Mouse (Mus musculus) kidney, adult 2 months (tissue): ENCODE results near the gene Hsd17b1. TPM values are rescaled to one million over a fixed set of nuclear protein-coding genes. Genes with fewer than 3 reads are reported as not detected.

Source experiments
- DNase-seq: peaks from one replicate; pipeline ENCODE4 v3.0.0; 2021
- H3K27ac ChIP-seq: fragments of 200-500 bp; 2 replicates; pipeline ENCODE4 v1.5.1; 2012; ENCODE audit warnings: low read depth, low read length, control low read depth, inconsistent platforms; ENCODE audit not compliant: insufficient read depth
- H3K27me3 ChIP-seq: fragments of 200-500 bp; replicated peaks from 2 replicates; pipeline ENCODE4 v1.6.1; 2012; ENCODE audit warnings: mild to moderate bottlenecking, moderate library complexity, low read length, inconsistent platforms; ENCODE audit not compliant: control insufficient read depth, insufficient read depth
- H3K36me3 ChIP-seq: fragments of 200-500 bp; 2 replicates; pipeline ENCODE4 v1.6.1; 2012; ENCODE audit warnings: mild to moderate bottlenecking, moderate library complexity, low read length, inconsistent platforms; ENCODE audit not compliant: control insufficient read depth, insufficient read depth
- H3K4me1 ChIP-seq: fragments of 200-500 bp; 2 replicates; pipeline ENCODE4 v1.6.1; 2011; ENCODE audit warnings: low read length; ENCODE audit not compliant: control insufficient read depth, insufficient read depth
- H3K4me3 ChIP-seq: fragments of 200-500 bp; 2 replicates; pipeline ENCODE4 v1.5.1; 2011; ENCODE audit warnings: mild to moderate bottlenecking, low read depth, low read length, control low read depth; ENCODE audit not compliant: insufficient read depth
- CTCF ChIP-seq: fragments of 200-500 bp; conservative IDR thresholded peaks from 2 replicates; pipeline ENCODE4 v1.5.1; 2011; ENCODE audit warnings: low read depth, mild to moderate bottlenecking, control low read depth, low read length, moderate library complexity, mixed read lengths; ENCODE audit not compliant: insufficient read depth, insufficient read length
- POLR2A ChIP-seq: fragments of 200-500 bp; IDR thresholded peaks from one replicate; pipeline ENCODE4 v1.6.1; 2011; ENCODE audit warnings: low read depth, low read length, control low read depth
- WGBS: fragments of 180-500 bp; shearing (Covaris S2); methylation state at CpG from one replicate; pipeline ENCODE4 v1.1.7; 2018; 5-methylcytosine and 5-hydroxymethylcytosine counted together
- polyA plus RNA-seq: library from polyadenylated mRNA; depleted of rRNA; stranded (reverse); fragments of >200 nt; gene quantifications from 2 replicates; pipeline ENCODE4 v1.2.3, GENCODE M21; 2012

The Hsd17b1 gene
- polyA plus RNA-seq, 1 experiment: 0.44 TPM

DNA sequence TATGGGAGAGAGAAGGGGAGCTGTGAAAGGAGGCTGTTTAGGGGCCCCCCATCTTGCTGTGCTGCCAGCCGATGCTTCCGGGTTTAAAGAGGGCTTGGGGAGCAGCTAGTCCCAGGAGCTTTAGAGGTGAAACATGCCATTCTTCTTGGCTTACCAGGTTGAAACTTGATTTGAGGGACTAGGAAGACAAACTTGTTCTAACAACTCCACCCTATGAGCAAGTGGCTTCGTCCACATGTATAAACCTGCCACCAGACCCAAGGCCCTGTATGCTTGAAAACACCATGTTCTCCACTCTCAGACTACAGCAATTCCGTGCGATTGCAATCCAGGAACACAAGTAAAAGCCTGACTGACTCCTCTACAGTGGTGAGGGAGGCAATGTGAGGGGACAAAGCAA is 24.8 kb downstream of the Hsd17b1 start:
- no peak overlapping the region for H3K27ac ChIP-seq
- H3K4me1 ChIP-seq: no peaks in the 10 kb centered on the region
- no peaks in the 10 kb centered on the region for H3K27me3 ChIP-seq
- DNase-seq: no peak
- 92% methylated on average over 5 of the region's 5 CpGs for WGBS
- no peak overlapping the region for H3K4me3 ChIP-seq
- peaks cover 1% of the 10 kb centered on the region for H3K36me3 ChIP-seq
- TF ChIP-seq CTCF: no peak
- TF ChIP-seq POLR2A: no peak

DNA sequence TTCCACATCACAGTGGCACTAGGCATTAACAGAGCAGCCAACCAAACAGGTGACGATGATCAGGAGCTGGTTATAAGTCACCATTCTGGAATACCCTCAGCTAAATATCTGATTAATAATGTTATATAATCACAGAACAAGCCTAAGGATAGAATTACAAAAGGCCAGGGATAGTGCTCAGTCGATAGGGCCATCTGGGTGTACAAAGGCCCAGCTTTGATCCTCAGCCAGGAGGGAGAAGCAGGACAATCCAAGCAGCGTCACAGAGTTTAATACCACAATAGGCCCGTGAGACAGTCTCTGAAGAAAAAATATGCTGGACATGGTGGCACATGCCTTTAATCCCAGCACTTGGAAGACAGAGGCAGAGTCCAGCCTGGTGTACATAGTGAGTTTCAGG is 31.1 kb downstream of the Hsd17b1 start:
- 0 out of 2 replicates have a peak, but pooled peaks cover 1% of the 10 kb centered on the region for H3K36me3 ChIP-seq
- H3K4me3 ChIP-seq: no peak overlapping the region
- no peaks in the 10 kb centered on the region for H3K27me3 ChIP-seq
- 66% methylated on average over 4 of the region's 4 CpGs for WGBS
- H3K4me1 ChIP-seq: no peaks in the 10 kb centered on the region
- DNase-seq: no peak
- TF ChIP-seq POLR2A: no peak
- TF ChIP-seq CTCF: no peak
- H3K27ac ChIP-seq: no peak overlapping the region

- Histone ChIP-seq H3K27ac (no peak overlapping the region), H3K36me3 (no peaks in the 10 kb centered on the region), H3K4me3 (no peak overlapping the region), H3K4me1 (no peaks in the 10 kb centered on the region), H3K27me3 (no peaks in the 10 kb centered on the region)
- 46% methylated on average over 5 of the region's 5 CpGs for WGBS
- no peak for DNase-seq
- TF ChIP-seq CTCF: no peak
- no peak for TF ChIP-seq POLR2A
Measured at GRCm38 (mm10) chr11:101110708-101111107, 32.5 kb downstream of the Hsd17b1 start.

DNA sequence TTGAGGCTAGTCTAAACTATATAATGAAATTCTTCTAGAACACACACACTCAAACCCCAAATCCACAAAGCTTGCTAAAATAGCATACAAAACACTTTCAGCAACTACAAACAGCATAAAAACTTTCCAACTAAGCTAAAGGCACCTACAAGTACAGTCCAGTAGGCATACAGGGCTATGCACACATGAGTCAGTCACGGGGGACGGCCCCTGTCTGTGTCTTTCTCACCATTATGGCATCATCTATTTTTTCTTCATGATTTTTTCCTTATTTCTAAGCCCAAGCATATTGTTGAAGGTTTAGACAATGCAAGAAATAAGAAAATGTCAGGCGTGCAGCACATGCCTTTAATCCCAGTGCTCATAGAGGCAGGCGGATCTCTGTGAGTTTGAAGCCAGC is 33.0 kb downstream of the Hsd17b1 start:
- Histone ChIP-seq H3K27ac (no peak overlapping the region), H3K27me3 (no peaks in the 10 kb centered on the region), H3K4me3 (no peak overlapping the region), H3K36me3 (no peaks in the 10 kb centered on the region), H3K4me1 (no peaks in the 10 kb centered on the region)
- TF ChIP-seq POLR2A (no peak), CTCF (no peak)
- WGBS: 86% methylated on average over 4 of the region's 4 CpGs
- no peak for DNase-seq

DNA sequence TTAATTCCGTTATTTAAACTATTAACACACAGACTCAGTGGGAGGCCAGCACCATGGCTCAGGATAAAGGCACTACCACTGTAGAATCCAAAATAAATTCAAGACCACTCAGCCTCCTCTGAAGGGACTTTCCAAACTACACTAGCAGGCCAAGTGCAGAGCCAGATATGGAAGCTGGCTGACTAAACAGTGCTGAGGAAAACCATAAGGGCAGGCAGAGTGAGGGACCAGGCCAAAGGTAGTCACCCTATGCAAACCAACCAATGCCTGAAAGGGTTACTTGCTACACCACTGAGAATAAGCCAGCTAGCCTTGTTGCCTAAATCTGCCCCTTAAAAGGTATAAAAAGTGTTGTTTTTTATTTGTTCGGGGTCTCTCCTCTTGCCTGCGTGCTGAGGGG is 34.0 kb downstream of the Hsd17b1 start:
- no peak for DNase-seq
- no peaks in the 10 kb centered on the region for H3K4me1 ChIP-seq
- no peaks in the 10 kb centered on the region for H3K36me3 ChIP-seq
- 81% methylated on average over 3 of the region's 3 CpGs for WGBS
- no peak overlapping the region for H3K27ac ChIP-seq
- H3K27me3 ChIP-seq: no peaks in the 10 kb centered on the region
- TF ChIP-seq POLR2A: no peak
- TF ChIP-seq CTCF: no peak
- no peak overlapping the region for H3K4me3 ChIP-seq

DNA sequence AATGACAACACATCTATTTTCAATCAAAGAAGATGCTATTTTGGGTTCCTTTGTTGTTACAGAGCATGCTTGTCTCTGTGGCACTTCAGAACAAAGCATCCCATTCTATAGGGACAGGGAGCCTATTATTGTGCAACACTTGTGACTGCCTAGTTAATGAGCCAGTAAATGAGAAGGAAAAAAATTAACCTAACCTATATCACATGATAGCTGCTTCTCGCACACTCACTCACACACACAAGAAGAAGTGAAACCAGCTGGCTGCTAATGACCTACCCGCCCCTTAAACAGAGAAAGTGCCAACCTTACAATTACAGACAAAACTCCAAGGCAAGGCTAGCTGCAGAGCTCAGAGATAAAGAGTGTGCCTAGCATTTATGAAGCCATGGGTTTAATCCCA is 37.4 kb downstream of the Hsd17b1 start:
- TF ChIP-seq CTCF (no peak), POLR2A (no peak)
- Histone ChIP-seq H3K27me3 (no peaks in the 10 kb centered on the region), H3K4me3 (no peak overlapping the region), H3K27ac (no peak overlapping the region), H3K4me1 (peaks cover 8% of the 10 kb centered on the region; the same call in 1 of the 2 replicates), H3K36me3 (no peaks in the 10 kb centered on the region)
- DNase-seq: no peak
- 37% methylated on average over 2 of the region's 2 CpGs for WGBS

- WGBS: 14% methylated on average over 4 of the region's 4 CpGs
- H3K27me3 ChIP-seq: no peaks in the 10 kb centered on the region
- TF ChIP-seq CTCF (no peak), POLR2A (no peak)
- H3K4me3 ChIP-seq: no peak overlapping the region
- H3K4me1 ChIP-seq: peaks cover 8% of the 10 kb centered on the region; the same call in 1 of the 2 replicates
- H3K27ac ChIP-seq: no peak overlapping the region
- H3K36me3 ChIP-seq: no peaks in the 10 kb centered on the region
- no peak for DNase-seq
Measured at GRCm38 (mm10) chr11:101118105-101118504, 39.9 kb downstream of the Hsd17b1 start.

- Histone ChIP-seq H3K4me1 (peaks cover 8% of the 10 kb centered on the region; the same call in 1 of the 2 replicates), H3K27ac (peak overlapping the region; percentile 57), H3K4me3 (peak overlapping the region; percentile 72), H3K27me3 (no peaks in the 10 kb centered on the region), H3K36me3 (no peaks in the 10 kb centered on the region)
- no peak for DNase-seq
- WGBS: under 1% methylated on average over 39 of the region's 39 CpGs
- TF ChIP-seq POLR2A: no peak
- no peak for TF ChIP-seq CTCF
Measured at GRCm38 (mm10) chr11:101119131-101119760, 41.0 kb downstream of the Hsd17b1 start.
